Mouse (Mus musculus) natural killer cell, adult 2 months (primary cell): Measurements from ENCODE around the gene Tagln.
A peak's percentile ranks its signal among the peaks of the same experiment; 100 is the strongest.

Experiments used
- DNase-seq, 2 experiments: peaks; one replicate each; pipeline ENCODE4 v3.0.0; 2022; ENCODE audit warnings: low spot score in 2 of 2

The Tagln gene

GRCm38 (mm10) chr9:45907078-45907428, 28.8 kb downstream of the Tagln start:
- DNase-seq = no peak

DNA sequence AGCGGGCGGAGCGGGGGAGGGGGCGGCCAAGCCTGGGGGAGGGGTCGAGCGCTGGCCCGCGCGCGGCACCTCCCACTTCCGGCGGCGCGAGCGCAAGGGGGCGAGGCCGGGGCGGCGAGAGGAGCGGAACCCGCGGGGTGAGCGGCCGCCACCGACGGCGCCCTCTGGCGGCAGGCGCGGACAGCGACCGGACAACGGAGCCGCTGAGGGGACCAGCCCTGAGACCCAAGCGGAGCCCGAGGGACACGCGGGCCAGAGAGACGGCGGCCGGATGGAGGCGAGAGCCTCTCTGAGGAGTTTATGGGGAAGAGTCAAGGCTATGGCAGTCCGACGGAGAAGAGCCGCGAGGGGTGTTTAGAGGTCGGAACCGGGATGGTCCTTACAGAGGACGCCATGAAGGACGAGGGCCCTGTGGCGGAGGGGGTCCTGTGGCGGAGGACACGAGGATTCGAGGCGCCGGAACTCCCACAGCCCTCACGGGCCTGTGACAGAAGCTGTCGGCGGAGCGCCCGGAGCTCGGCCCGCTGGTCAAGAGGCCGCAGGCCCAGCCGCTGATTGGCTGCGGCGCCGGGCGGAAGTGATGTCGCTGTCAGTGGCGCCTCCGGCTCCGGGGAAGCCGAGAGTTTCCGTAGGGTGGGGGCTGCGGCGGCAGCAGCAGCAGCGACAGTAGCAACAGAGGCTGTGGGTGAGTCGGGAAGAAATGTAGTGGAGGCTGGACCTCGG, 29.3 kb downstream of the Tagln start, which contains the start of the genes Pcsk7 and Rnf214:
Gene Pcsk7, plus strand, starts transcription at position 143 of the 723 bp plus-strand sequence.
Gene Rnf214, minus strand, starts transcription at position 557 of the 723 bp plus-strand sequence.
- peak; percentile 79 to 85 for DNase-seq

- no peak for DNase-seq
These were observed 30.0 kb downstream of the Tagln start for GRCm38 (mm10) chr9:45905811-45906237.

GRCm38 (mm10) chr9:45905196-45905595, 30.7 kb downstream of the Tagln start:
- no peak for DNase-seq

GRCm38 (mm10) chr9:45893681-45894080, 42.2 kb downstream of the Tagln start:
- DNase-seq = no peak
